In the genomic region with DNA sequence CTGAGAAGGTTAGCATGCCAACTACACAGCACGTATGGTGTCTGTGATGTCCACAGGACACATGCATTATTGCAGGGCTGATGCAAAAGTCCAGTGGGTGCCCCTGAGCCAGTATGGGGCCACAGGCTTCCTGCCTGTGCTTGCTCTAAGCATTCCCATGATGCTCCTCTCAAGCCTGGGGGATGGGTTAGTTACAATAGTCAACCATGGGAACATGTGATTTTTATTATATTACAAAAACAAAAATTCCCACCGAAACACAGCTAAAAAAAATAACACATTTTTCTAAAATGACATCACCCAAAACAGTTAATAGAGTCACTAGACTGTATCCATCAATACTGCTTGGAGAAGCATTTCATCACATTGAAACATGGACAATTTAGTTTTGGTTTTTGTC, we compare ENCODE assay signal across 27 mouse cellular contexts. TPM values are rescaled to one million over a fixed set of nuclear protein-coding genes. Genes with fewer than 3 reads are reported as not detected.
DNase-seq lines count a peak whose midpoint lies in the region; ATAC-seq and TF ChIP-seq lines count a peak whose summit lies in the region.
"Had no signal": no experiment of that assay in that cellular context is flagged by ENCODE, and none has a peak within 500 bp of the region (broad histone marks: within the 10 kb centered on the region; RNA-seq: fewer than 3 reads in every experiment).

No protein-coding gene starts in this region.

- peak overlapping the region; percentile 26; the same call in 1 of the 2 replicates for H3K27ac ChIP-seq in heart, embryonic 16.5 days (ENCODE audit: low read length)
- H3K27ac ChIP-seq in heart, adult 2 months = no peak overlapping the region
- peak overlapping the region; percentile 54 for H3K27ac ChIP-seq in embryonic facial prominence, embryonic 12.5 days
- H3K27ac ChIP-seq in embryonic fibroblast, embryonic 13.5 days (ENCODE audit: insufficient read depth, low read length) = peak overlapping the region; percentile 41
- H3K27ac ChIP-seq in forebrain, embryonic 13.5 days = no peak overlapping the region
- H3K27ac ChIP-seq: forebrain, embryonic 10.5 days; forebrain, embryonic 15.5 days; heart, embryonic 15.5 days; hindbrain, embryonic 12.5 days; hindbrain, postnatal 0 days had no signal

- no peak for TF ChIP-seq POLR2A in heart, adult 2 months (IDR thresholded peaks at IDR 0.05; ENCODE audit: insufficient read depth, low read depth, low read length)
- no peak for TF ChIP-seq POLR2A in embryonic fibroblast, embryonic 13.5 days (IDR thresholded peaks at IDR 0.05; ENCODE audit: low read depth, low read length)

- H3K79me2 ChIP-seq in heart, adult 2 months (replicated peaks; ENCODE audit: control insufficient read depth, insufficient read depth, low read length) = no peaks in the 10 kb centered on the region

- H3K9me3 ChIP-seq in heart, embryonic 16.5 days (replicated peaks; ENCODE audit: control insufficient read depth, low read length) = no peaks in the 10 kb centered on the region
- H3K9me3 ChIP-seq in embryonic facial prominence, embryonic 12.5 days = no peaks in the 10 kb centered on the region
- H3K9me3 ChIP-seq in forebrain, embryonic 13.5 days (replicated peaks) = no peaks in the 10 kb centered on the region
- H3K9me3 ChIP-seq: forebrain, embryonic 10.5 days; forebrain, embryonic 15.5 days; heart, embryonic 15.5 days; hindbrain, embryonic 12.5 days had no signal

- H3K27me3 ChIP-seq in heart, embryonic 16.5 days (ENCODE audit: control insufficient read depth, insufficient read depth, low read length) = no peaks in the 10 kb centered on the region; the same call in 1 of the 2 replicates
- no peaks in the 10 kb centered on the region for H3K27me3 ChIP-seq in heart, adult 2 months (ENCODE audit: control insufficient read depth, insufficient read depth, low read length)
- no peaks in the 10 kb centered on the region for H3K27me3 ChIP-seq in embryonic facial prominence, embryonic 12.5 days
- H3K27me3 ChIP-seq in forebrain, embryonic 13.5 days = no peaks in the 10 kb centered on the region; the same call in 1 of the 2 replicates
- H3K27me3 ChIP-seq: forebrain, embryonic 15.5 days had no signal

- TF ChIP-seq CTCF in heart, adult 2 months (IDR thresholded peaks at IDR 0.05) = no peak
- TF ChIP-seq CTCF in embryonic fibroblast, embryonic 13.5 days (IDR thresholded peaks at IDR 0.05; ENCODE audit: borderline replicate concordance, insufficient read depth, low read length) = no peak

- H3K4me1 ChIP-seq in heart, embryonic 16.5 days (ENCODE audit: control insufficient read depth, insufficient read depth, low read length) = no peaks in the 10 kb centered on the region
- no peaks in the 10 kb centered on the region; the same call in 1 of the 2 replicates for H3K4me1 ChIP-seq in heart, adult 2 months (ENCODE audit: control insufficient read depth, insufficient read depth, low read length)
- peaks cover 4% of the 10 kb centered on the region; the same call in 1 of the 2 replicates for H3K4me1 ChIP-seq in embryonic facial prominence, embryonic 12.5 days
- H3K4me1 ChIP-seq in embryonic fibroblast, embryonic 13.5 days (ENCODE audit: control insufficient read depth, insufficient read depth, low read length) = peaks cover 11% of the 10 kb centered on the region
- no peaks in the 10 kb centered on the region for H3K4me1 ChIP-seq in forebrain, embryonic 13.5 days
- H3K4me1 ChIP-seq: forebrain, embryonic 15.5 days; hindbrain, embryonic 12.5 days had no signal

- H3K4me3 ChIP-seq in heart, embryonic 16.5 days (ENCODE audit: low read length) = no peak overlapping the region
- H3K4me3 ChIP-seq in heart, adult 2 months = no peak overlapping the region
- H3K4me3 ChIP-seq in embryonic facial prominence, embryonic 12.5 days = no peak overlapping the region
- H3K4me3 ChIP-seq in embryonic fibroblast, embryonic 13.5 days (ENCODE audit: insufficient read depth, low read length) = no peak overlapping the region
- H3K4me3 ChIP-seq in forebrain, embryonic 13.5 days = no peak overlapping the region
- H3K4me3 ChIP-seq: forebrain, embryonic 10.5 days; forebrain, embryonic 15.5 days; heart, embryonic 15.5 days; hindbrain, embryonic 12.5 days had no signal

- H3K36me3 ChIP-seq in heart, embryonic 16.5 days (ENCODE audit: control insufficient read depth, insufficient read depth) = no peaks in the 10 kb centered on the region
- no peaks in the 10 kb centered on the region for H3K36me3 ChIP-seq in heart, adult 2 months (ENCODE audit: control insufficient read depth, insufficient read depth, low read length)
- no peaks in the 10 kb centered on the region for H3K36me3 ChIP-seq in embryonic facial prominence, embryonic 12.5 days
- H3K36me3 ChIP-seq in forebrain, embryonic 13.5 days (ENCODE audit: poor library complexity, severe bottlenecking) = no peaks in the 10 kb centered on the region
- H3K36me3 ChIP-seq: forebrain, embryonic 10.5 days; forebrain, embryonic 15.5 days; heart, embryonic 15.5 days; hindbrain, embryonic 12.5 days had no signal

- H3K4me2 ChIP-seq in heart, embryonic 16.5 days (ENCODE audit: low read depth, low read length) = no peak overlapping the region
- no peak overlapping the region for H3K4me2 ChIP-seq in embryonic facial prominence, embryonic 12.5 days (replicated peaks)
- H3K4me2 ChIP-seq in forebrain, embryonic 13.5 days = no peak overlapping the region
- H3K4me2 ChIP-seq: forebrain, embryonic 15.5 days; heart, embryonic 15.5 days; hindbrain, embryonic 12.5 days had no signal

- ATAC-seq in heart, embryonic 16.5 days (replicated peaks; ENCODE audit: extremely low read depth, insufficient read depth, low FRiP score) = no peak
- no peak for ATAC-seq in embryonic facial prominence, embryonic 12.5 days (ENCODE audit: insufficient number of reproducible peaks, insufficient read depth, low FRiP score, low TSS enrichment)
- no peak for ATAC-seq in forebrain, embryonic 13.5 days
- ATAC-seq: forebrain, embryonic 15.5 days; hindbrain, postnatal 0 days had no signal

- no peak for TF ChIP-seq EP300 in heart, adult 2 months (IDR thresholded peaks at IDR 0.05; ENCODE audit: insufficient read depth, low read depth, low read length)

- WGBS in heart, embryonic 16.5 days = 64% methylated on average over 2 of the region's 2 CpGs
- whole genome bisulfite sequencing in heart, adult 2 months = 52% methylated on average over 2 of the region's 2 CpGs
- 46% methylated on average over 2 of the region's 2 CpGs for WGBS in embryonic facial prominence, embryonic 12.5 days
- 86% methylated on average over 2 of the region's 2 CpGs for WGBS in forebrain, embryonic 13.5 days

- no peak for DNase-seq in heart, adult 2 months
- peak; percentile 21 for DNase-seq in 3T3-L1 (ENCODE audit: low read depth, low spot score)
- no peak for DNase-seq in adrenal gland, adult 18-20 months (ENCODE audit: low spot score in 2 of 2)
- DNase-seq: cerebellum, adult 11 months; cerebellum, adult 8-10 months; cerebellum, postnatal 14 days; embryo, embryonic 11 days; gastrocnemius, postnatal 14 days; kidney, adult 11 months; kidney, adult 9 months had no signal

- H3K9ac ChIP-seq in heart, embryonic 16.5 days (ENCODE audit: low read length) = no peak overlapping the region
- no peak overlapping the region for H3K9ac ChIP-seq in heart, adult 2 months (ENCODE audit: low read depth, low read length)
- no peak overlapping the region for H3K9ac ChIP-seq in embryonic facial prominence, embryonic 12.5 days
- no peak overlapping the region for H3K9ac ChIP-seq in forebrain, embryonic 13.5 days
- H3K9ac ChIP-seq: forebrain, embryonic 15.5 days; heart, embryonic 15.5 days; hindbrain, embryonic 12.5 days had no signal

- intact Hi-C loops in heart, adult 2 months (cut with DNase I) = no loop called here

RNA-seq across cellular contexts. Expression of gene Ccdc27, which starts 13.6 kb away (rescaled TPM):
- polyA plus RNA-seq in heart, embryonic 16.5 days (2015; fragmentation: Nextera tagmentation; extraction: Ambion mirVana) = not detected in 2 replicates
- total RNA-seq in heart, adult 2 months (2021) = not detected
- not detected in 2 replicates for polyA plus RNA-seq in heart, adult 2 months (2012; rRNA removed)
- not detected in 2 replicates for polyA plus RNA-seq in embryonic facial prominence, embryonic 12.5 days (2016; fragmentation: Nextera tagmentation; extraction: Ambion mirVana)
- not detected in 2 replicates for polyA plus RNA-seq in embryonic fibroblast, embryonic 13.5 days (2011; ENCODE audit: insufficient read length, low read depth, missing spikeins)
- not detected in 2 replicates for polyA plus RNA-seq in forebrain, embryonic 13.5 days (2015; fragmentation: Nextera tagmentation; extraction: Ambion mirVana)
- not detected for total RNA-seq in adrenal gland, adult 18-20 months (2021)
- total RNA-seq: adrenal gland, postnatal 10 days; common myeloid progenitor, adult 5-6 weeks; ES-E14; gastrocnemius, postnatal 14 days; granulocyte monocyte progenitor cell, adult 5-6 weeks; heart, postnatal 4 days; hindbrain, postnatal 0 days had no signal
- polyA plus RNA-seq: brain, embryonic 14.5 days; forebrain, embryonic 10.5 days; forebrain, embryonic 15.5 days; frontal cortex, adult 2 months; heart, embryonic 15.5 days; hindbrain, embryonic 12.5 days; hindbrain, postnatal 0 days; intestine, embryonic 14.5 days had no signal

RNA-seq across cellular contexts. Expression of gene Smim1, which starts 30.0 kb away (rescaled TPM):
- 29.3 and 38.1 TPM in 2 replicates for polyA plus RNA-seq in heart, embryonic 16.5 days (2015; fragmentation: Nextera tagmentation; extraction: Ambion mirVana)
- 1 to 10 TPM; 5.7 to 7.8 TPM for total RNA-seq in heart, adult 2 months (2021)
- polyA plus RNA-seq in heart, adult 2 months (2012; rRNA removed) = 24.7 and 29.2 TPM in 2 replicates
- polyA plus RNA-seq in embryonic facial prominence, embryonic 12.5 days (2016; fragmentation: Nextera tagmentation; extraction: Ambion mirVana) = 9.3 and 10.1 TPM in 2 replicates
- 26.4 and 28.7 TPM in 2 replicates for polyA plus RNA-seq in embryonic fibroblast, embryonic 13.5 days (2011; ENCODE audit: insufficient read length, low read depth, missing spikeins)
- 2.2 TPM in 2 replicates for polyA plus RNA-seq in forebrain, embryonic 13.5 days (2015; fragmentation: Nextera tagmentation; extraction: Ambion mirVana)
- 10 to 100 TPM; 48.5 to 54.2 TPM for total RNA-seq in adrenal gland, adult 18-20 months (2021)

RNA-seq across cellular contexts. Expression of gene Lrrc47, which starts 44.5 kb away (rescaled TPM):
- polyA plus RNA-seq in heart, embryonic 16.5 days (2015; fragmentation: Nextera tagmentation; extraction: Ambion mirVana) = 14.7 and 15.1 TPM in 2 replicates
- 10 to 100 TPM; 28.6 to 28.7 TPM for total RNA-seq in heart, adult 2 months (2021)
- 29.7 and 35.6 TPM in 2 replicates for polyA plus RNA-seq in heart, adult 2 months (2012; rRNA removed)
- 36.0 and 36.8 TPM in 2 replicates for polyA plus RNA-seq in embryonic facial prominence, embryonic 12.5 days (2016; fragmentation: Nextera tagmentation; extraction: Ambion mirVana)
- polyA plus RNA-seq in embryonic fibroblast, embryonic 13.5 days (2011; ENCODE audit: insufficient read length, low read depth, missing spikeins) = 40.4 and 41.8 TPM in 2 replicates
- polyA plus RNA-seq in forebrain, embryonic 13.5 days (2015; fragmentation: Nextera tagmentation; extraction: Ambion mirVana) = 20.3 and 20.9 TPM in 2 replicates
- total RNA-seq in adrenal gland, adult 18-20 months (2021) = 10 to 100 TPM; 54.8 to 55.4 TPM

Comparison
In these comparisons a context has a peak if more than half of its experiments do, and no peak if none do; other contexts are left out.
1. H3K27ac ChIP-seq: peak in heart, embryonic 16.5 days (single experiment), embryonic facial prominence, embryonic 12.5 days (single experiment) and embryonic fibroblast, embryonic 13.5 days (single experiment); none in heart, adult 2 months (single experiment) and forebrain, embryonic 13.5 days (single experiment).